ENCODE assay signal across 35 mouse cellular contexts in genomic region chr4:134234876-134235275, GRCm38 (mm10). TPM values are rescaled to one million over a fixed set of nuclear protein-coding genes. Genes with fewer than 3 reads are reported as not detected.
A peak's percentile ranks its signal among the peaks of the same experiment; 100 is the strongest.
DNase-seq lines count a peak whose midpoint lies in the region; TF ChIP-seq lines count a peak whose summit lies in the region.
"Had no signal": no experiment of that assay in that cellular context is flagged by ENCODE, and none has a peak within 500 bp of the region (broad histone marks: within the 10 kb centered on the region; RNA-seq: fewer than 3 reads in every experiment).

No protein-coding gene starts in this region.

- H3K4me3 ChIP-seq in gastrocnemius, adult 2 months, result no peak overlapping the region; the same call in 1 of the 2 replicates
- H3K4me3 ChIP-seq: embryonic facial prominence, embryonic 10.5 days; embryonic facial prominence, embryonic 13.5 days; erythroblast, embryonic 14.5 days; forebrain, embryonic 12.5 days; forebrain, embryonic 15.5 days had no signal

- TF ChIP-seq CTCF in gastrocnemius, adult 2 months (IDR thresholded peaks at IDR 0.05), result no peak

- intact Hi-C loops in gastrocnemius, adult 2 months (cut with DNase I), result loop anchor here (5.0 kb wide), 1 partner anchor 43 kb away; no protein-coding TSS in a partner anchor
- intact Hi-C loops in gastrocnemius, postnatal 14 days (cut with DNase I; ENCODE audit: low total_unique reads), result loop anchor here (5.0 kb wide), 1 partner anchor 43 kb away; no protein-coding TSS in a partner anchor

- peak overlapping the region; percentile 97 for H3K27ac ChIP-seq in gastrocnemius, adult 2 months
- H3K27ac ChIP-seq: embryonic facial prominence, embryonic 10.5 days; embryonic facial prominence, embryonic 13.5 days; forebrain, embryonic 12.5 days; forebrain, embryonic 15.5 days; hindbrain, embryonic 14.5 days; hindbrain, postnatal 0 days had no signal

- DNase-seq in gastrocnemius, adult 2 months, result peak; percentile 87
- DNase-seq in gastrocnemius, postnatal 14 days, result no peak
- DNase-seq in heart, adult 18-20 months, result peak; percentile 51 to 67
- DNase-seq in heart, postnatal 4 days, result no peak
- peak; percentile 72 for DNase-seq in gastrocnemius, postnatal 25 days
- no peak for DNase-seq in thymus, postnatal 0 days (ENCODE audit: low spot score)
- DNase-seq: adrenal gland, adult 2 months; adrenal gland, postnatal 14 days; B cell, adult 2 months; cerebellum, adult 11 months; cerebellum, adult 9-11 months; cerebellum, postnatal 25 days; embryo, embryonic 11 days; kidney, adult 18-20 months; kidney, adult 9 months had no signal

RNA-seq across cellular contexts. Expression of gene Cnksr1, which starts 3.3 kb away (rescaled TPM):
- total RNA-seq in gastrocnemius, adult 2 months (2021), result 10 to 100 TPM; 26.3 to 53.5 TPM
- total RNA-seq in gastrocnemius, postnatal 14 days (2021), result 1 to 10 TPM; 7.5 to 8.9 TPM
- total RNA-seq in heart, adult 18-20 months (2021), result 1 to 10 TPM; 3.9 to 6.3 TPM
- total RNA-seq in heart, postnatal 4 days (2021), result 1 to 10 TPM; 1.6 to 2.0 TPM
- 10 to 100 TPM; 22.8 to 32.8 TPM for total RNA-seq in gastrocnemius, postnatal 25 days (2021)
- polyA plus RNA-seq in thymus, postnatal 0 days (2015; fragmentation: Nextera tagmentation; extraction: Ambion mirVana), result 2.2 and 2.5 TPM in 2 replicates
- total RNA-seq: common myeloid progenitor, adult 5-6 weeks; granulocyte monocyte progenitor cell, adult 5-6 weeks had no signal
- polyA plus RNA-seq: erythroblast, embryonic 14.5 days; G1E; inflammation-experienced regulatory T-cells, adult 6 months had no signal

RNA-seq across cellular contexts. Expression of gene Catsper4, which starts 7.7 kb away (rescaled TPM):
- total RNA-seq in gastrocnemius, adult 2 months (2021), result 1 to 10 TPM; 1.6 to 2.1 TPM
- total RNA-seq in gastrocnemius, postnatal 14 days (2021), result under 1 TPM; 0.16 to 0.23 TPM
- not detected for total RNA-seq in heart, adult 18-20 months (2021)
- not detected for total RNA-seq in heart, postnatal 4 days (2021)
- 1 to 10 TPM; 1.2 to 1.4 TPM for total RNA-seq in gastrocnemius, postnatal 25 days (2021)
- 0.10 TPM in 1 of 2 replicates, not detected in the other for polyA plus RNA-seq in thymus, postnatal 0 days (2015; fragmentation: Nextera tagmentation; extraction: Ambion mirVana)
- total RNA-seq: adrenal gland, adult 2 months; adrenal gland, postnatal 14 days; adrenal gland, postnatal 4 days; CH12.LX; common myeloid progenitor, adult 5-6 weeks; G1E; granulocyte monocyte progenitor cell, adult 5-6 weeks; heart, postnatal 36 days; hindbrain, postnatal 0 days had no signal
- polyA plus RNA-seq: adrenal gland, adult 2 months; cerebellum, adult 2 months; embryonic facial prominence, embryonic 10.5 days; embryonic facial prominence, embryonic 13.5 days; erythroblast, embryonic 14.5 days; forebrain, embryonic 12.5 days; forebrain, embryonic 15.5 days; G1E; heart, embryonic 11.5 days; heart, embryonic 14.5 days; heart, postnatal 0 days; hindbrain, embryonic 11.5 days; hindbrain, embryonic 14.5 days; inflammation-experienced regulatory T-cells, adult 6 months had no signal

RNA-seq across cellular contexts. Expression of gene E130218I03Rik, which starts 8.6 kb away (rescaled TPM):
- under 1 TPM in 1 of 2 experiments, not detected in 1; 0.26 TPM for total RNA-seq in gastrocnemius, adult 2 months (2021)
- total RNA-seq in gastrocnemius, postnatal 14 days (2021), result not detected
- not detected for total RNA-seq in heart, adult 18-20 months (2021)
- total RNA-seq in heart, postnatal 4 days (2021), result not detected
- not detected for total RNA-seq in gastrocnemius, postnatal 25 days (2021)
- polyA plus RNA-seq in thymus, postnatal 0 days (2015; fragmentation: Nextera tagmentation; extraction: Ambion mirVana), result 0.54 and 0.69 TPM in 2 replicates
- total RNA-seq: adrenal gland, adult 2 months; adrenal gland, postnatal 14 days; adrenal gland, postnatal 4 days; heart, postnatal 36 days had no signal
- polyA plus RNA-seq: adrenal gland, adult 2 months; erythroblast, embryonic 14.5 days; forebrain, embryonic 15.5 days; heart, embryonic 14.5 days had no signal

RNA-seq across cellular contexts. Expression of gene Zfp593, which starts 10.5 kb away (rescaled TPM):
- total RNA-seq in gastrocnemius, adult 2 months (2021), result 1 to 10 TPM; 4.8 to 6.4 TPM
- 1 to 10 TPM; 4.1 to 4.7 TPM for total RNA-seq in gastrocnemius, postnatal 14 days (2021)
- total RNA-seq in heart, adult 18-20 months (2021), result 1 to 10 TPM; 3.3 to 3.6 TPM
- 1 to 10 TPM; 5.8 TPM for total RNA-seq in heart, postnatal 4 days (2021)
- total RNA-seq in gastrocnemius, postnatal 25 days (2021), result 1 to 10 TPM; 3.3 to 4.4 TPM
- 27.4 and 28.3 TPM in 2 replicates for polyA plus RNA-seq in thymus, postnatal 0 days (2015; fragmentation: Nextera tagmentation; extraction: Ambion mirVana)

RNA-seq across cellular contexts. Expression of gene Gm30191, which starts 11.9 kb away (rescaled TPM):
- not detected for total RNA-seq in gastrocnemius, adult 2 months (2021)
- total RNA-seq in gastrocnemius, postnatal 14 days (2021), result not detected
- total RNA-seq in heart, adult 18-20 months (2021), result not detected
- not detected for total RNA-seq in heart, postnatal 4 days (2021)
- total RNA-seq in gastrocnemius, postnatal 25 days (2021), result not detected
- 0.22 TPM in 1 of 2 replicates, not detected in the other for polyA plus RNA-seq in thymus, postnatal 0 days (2015; fragmentation: Nextera tagmentation; extraction: Ambion mirVana)
- total RNA-seq: adrenal gland, adult 2 months; adrenal gland, postnatal 14 days; adrenal gland, postnatal 4 days; CH12.LX; common myeloid progenitor, adult 5-6 weeks; G1E; granulocyte monocyte progenitor cell, adult 5-6 weeks; heart, postnatal 36 days; hindbrain, postnatal 0 days had no signal
- polyA plus RNA-seq: adrenal gland, adult 2 months; embryonic facial prominence, embryonic 10.5 days; embryonic facial prominence, embryonic 13.5 days; forebrain, embryonic 12.5 days; forebrain, embryonic 15.5 days; G1E; heart, embryonic 11.5 days; heart, embryonic 14.5 days; heart, postnatal 0 days; inflammation-experienced regulatory T-cells, adult 6 months; intestine, embryonic 16.5 days had no signal

Comparison
In these comparisons a context has a peak if more than half of its experiments do, and no peak if none do; other contexts are left out.
1. DNase-seq: peak in gastrocnemius, adult 2 months (single experiment), heart, adult 18-20 months (2 of 2) and gastrocnemius, postnatal 25 days (single experiment); none in gastrocnemius, postnatal 14 days (single experiment), heart, postnatal 4 days (single experiment) and thymus, postnatal 0 days (single experiment).